Mouse (Mus musculus) ES-CJ7 (cell line): ENCODE measurements at regions not wholly inside any gene's neighbourhood (a gene's known extent, or its start where the extent isn't known, plus 50 kb on each side); places are given as distances from the start of the nearest gene placed in this dataset.
"Not testable (repeated sequence)": the region's sequence is repeated elsewhere in the genome, so short reads cannot be mapped to it uniquely, and the experiment has no call there.

Source experiments
- DNase-seq: peaks from one replicate; pipeline ENCODE4 v3.0.0; 2011; ENCODE audit warnings: low read depth, low spot score

- no peak for DNase-seq
Measured at GRCm38 (mm10) chrX:19903962-19904930, 155.1 kb upstream of the Chst7 start.

- DNase-seq: peak; percentile 90
Measured at GRCm38 (mm10) chrX:19906646-19907371, 152.6 kb upstream of the Chst7 start.

- DNase-seq: no peak
Measured at GRCm38 (mm10) chrX:19917001-19917400, 142.4 kb upstream of the Chst7 start.

- DNase-seq: not testable (repeated sequence)
Measured at GRCm38 (mm10) chrX:19929376-19929775, 130.0 kb upstream of the Chst7 start.

GRCm38 (mm10) chrX:19929866-19930265 is 129.5 kb upstream of the Chst7 start:
- DNase-seq: no peak

GRCm38 (mm10) chrX:19943305-19943704 is 116.1 kb upstream of the Chst7 start:
- peak; percentile 60 for DNase-seq
